Mouse (Mus musculus) MEL (cell line): ENCODE measurements around the gene Gm21988. TPM values are rescaled to one million over a fixed set of nuclear protein-coding genes. Genes with fewer than 3 reads are reported as not detected.

Experiments used
- DNase-seq: peaks from one replicate; pipeline ENCODE4 v3.0.0; 2011; ENCODE audit warnings: low read depth, low spot score
- H3K27ac ChIP-seq: 2 replicates; pipeline ENCODE4 v1.5.1; 2012; ENCODE audit warnings: low read depth, mild to moderate bottlenecking, control low read depth, low read length, moderate library complexity; ENCODE audit not compliant: control insufficient read depth
- H3K27me3 ChIP-seq, 2 experiments: fragments of 150-350 bp in 1 of 2; sonication (generic) in 1 of 2; 2 replicates each; pipeline ENCODE4 v1.6.1; 2012; ENCODE audit warnings: low read length in 2 of 2, mild to moderate bottlenecking in 2 of 2, improper control_type of control experiment in 1 of 2, moderate library complexity in 1 of 2; ENCODE audit not compliant: insufficient read depth in 2 of 2, control insufficient read depth in 1 of 2
- H3K36me3 ChIP-seq, 2 experiments: 2 replicates each; pipeline ENCODE4 v1.6.1; 2012 to 2014; ENCODE audit warnings: low read length in 2 of 2, improper control_type of control experiment in 1 of 2, inconsistent platforms in 1 of 2, mild to moderate bottlenecking in 1 of 2; ENCODE audit not compliant: insufficient read depth in 2 of 2, control insufficient read depth in 1 of 2
- H3K4me1 ChIP-seq, 2 experiments: fragments of 150-350 bp in 1 of 2; sonication (generic) in 1 of 2; 2 replicates each; pipeline ENCODE4 v1.6.1; 2012; ENCODE audit warnings: low read length in 2 of 2, improper control_type of control experiment in 1 of 2, mild to moderate bottlenecking in 1 of 2; ENCODE audit not compliant: insufficient read depth in 2 of 2, control insufficient read depth in 1 of 2
- H3K4me3 ChIP-seq, 2 experiments: fragments of 150-350 bp in 1 of 2; sonication (generic) in 1 of 2; 2 replicates each; pipeline ENCODE4 v1.5.1; 2012; ENCODE audit warnings: low read depth in 2 of 2, low read length in 2 of 2, mild to moderate bottlenecking in 2 of 2, moderate library complexity in 2 of 2, control low read depth in 1 of 2, improper control_type of control experiment in 1 of 2; ENCODE audit not compliant: control insufficient read depth in 1 of 2, insufficient read depth in 1 of 2
- H3K79me2 ChIP-seq: 2 replicates; pipeline ENCODE4 v1.6.1; 2012; ENCODE audit warnings: mild to moderate bottlenecking, low read length, moderate library complexity; ENCODE audit not compliant: control insufficient read depth, poor library complexity, insufficient read depth
- H3K9ac ChIP-seq: 2 replicates; pipeline ENCODE4 v1.6.1; 2012; ENCODE audit warnings: low read depth, mild to moderate bottlenecking, control low read depth, low read length, moderate library complexity; ENCODE audit not compliant: control insufficient read depth, poor library complexity, severe bottlenecking
- H3K9me3 ChIP-seq: fragments of 150-350 bp; sonication (generic); replicated peaks from 2 replicates; pipeline ENCODE4 v1.6.1; 2012; ENCODE audit warnings: mild to moderate bottlenecking, low read length, improper control_type of control experiment, moderate library complexity; ENCODE audit not compliant: insufficient read depth
- CHD1 ChIP-seq: IDR thresholded peaks from 2 replicates; pipeline ENCODE4 v1.6.1; 2012; ENCODE audit warnings: low read depth, mild to moderate bottlenecking, inconsistent platforms, low read length, improper control_type of control experiment
- CHD2 ChIP-seq: IDR thresholded peaks from 2 replicates; pipeline ENCODE4 v1.6.1; 2011; ENCODE audit warnings: low read length, improper control_type of control experiment
- CTCF ChIP-seq, 3 experiments: IDR thresholded peaks in 2 of 3; conservative IDR thresholded peaks in 1 of 3; 2 replicates each; pipeline ENCODE4 v1.5.1; 2011 to 2012; ENCODE audit warnings: low read length in 3 of 3, low read depth in 2 of 3, mild to moderate bottlenecking in 2 of 3, improper control_type of control experiment in 1 of 3, inconsistent platforms in 1 of 3, mixed read lengths in 1 of 3, moderate library complexity in 1 of 3; ENCODE audit not compliant: control insufficient read depth in 1 of 3, insufficient read depth in 1 of 3, poor library complexity in 1 of 3, severe bottlenecking in 1 of 3
- ELF1 ChIP-seq: IDR thresholded peaks from 2 replicates; pipeline ENCODE4 v1.6.1; 2014; ENCODE audit warnings: low read depth, mild to moderate bottlenecking, inconsistent platforms, low read length, improper control_type of control experiment, moderate library complexity
- HCFC1 ChIP-seq: IDR thresholded peaks from 2 replicates; pipeline ENCODE4 v1.6.1; 2012; ENCODE audit warnings: low read depth, mild to moderate bottlenecking, inconsistent platforms, low read length, improper control_type of control experiment, moderate library complexity
- KAT2A ChIP-seq: conservative IDR thresholded peaks from 2 replicates; pipeline ENCODE4 v1.6.1; 2012; ENCODE audit warnings: low read depth, low read length, improper control_type of control experiment, inconsistent platforms
- MAX ChIP-seq: IDR thresholded peaks from 2 replicates; pipeline ENCODE4 v1.6.1; 2011; ENCODE audit warnings: low read length, improper control_type of control experiment
- MYC ChIP-seq: IDR thresholded peaks from 2 replicates; pipeline ENCODE4 v1.6.1; 2011; ENCODE audit warnings: low read depth, mild to moderate bottlenecking, low read length, improper control_type of control experiment, moderate library complexity
- NELFE ChIP-seq: IDR thresholded peaks from 2 replicates; pipeline ENCODE4 v1.6.1; 2011; ENCODE audit warnings: low read depth, low read length, improper control_type of control experiment
- NRF1 ChIP-seq: IDR thresholded peaks from 2 replicates; pipeline ENCODE4 v1.6.1; 2014; ENCODE audit warnings: low read depth, mild to moderate bottlenecking, inconsistent platforms, low read length, improper control_type of control experiment, moderate library complexity; ENCODE audit not compliant: poor library complexity, insufficient read depth, severe bottlenecking
- POLR2A ChIP-seq, 2 experiments: IDR thresholded peaks; 2 replicates each; pipeline ENCODE4 v1.6.1; 2011 to 2012; ENCODE audit warnings: low read length in 2 of 2, mild to moderate bottlenecking in 2 of 2, control low read depth in 1 of 2, improper control_type of control experiment in 1 of 2, low read depth in 1 of 2, moderate library complexity in 1 of 2; ENCODE audit not compliant: control insufficient read depth in 1 of 2, insufficient read depth in 1 of 2, poor library complexity in 1 of 2
- POLR2AphosphoS2 ChIP-seq: IDR thresholded peaks from 2 replicates; pipeline ENCODE4 v1.6.1; 2011; ENCODE audit warnings: low read length, improper control_type of control experiment
- POLR2AphosphoS5 ChIP-seq: IDR thresholded peaks from 2 replicates; pipeline ENCODE4 v1.6.1; 2012; ENCODE audit warnings: low read depth, borderline replicate concordance, mild to moderate bottlenecking, inconsistent platforms, low read length, moderate library complexity, mixed read lengths
- RAD21 ChIP-seq: IDR thresholded peaks from 2 replicates; pipeline ENCODE4 v1.6.1; 2011; ENCODE audit warnings: mild to moderate bottlenecking, low read depth, low read length, improper control_type of control experiment
- SIN3A ChIP-seq: IDR thresholded peaks from 2 replicates; pipeline ENCODE4 v1.6.1; 2012; ENCODE audit warnings: low read length, improper control_type of control experiment, inconsistent platforms
- SMC3 ChIP-seq: IDR thresholded peaks from 2 replicates; pipeline ENCODE4 v1.6.1; 2011; ENCODE audit warnings: low read depth, low read length, improper control_type of control experiment
- TAL1 ChIP-seq: IDR thresholded peaks from 2 replicates; pipeline ENCODE4 v1.6.1; 2012; ENCODE audit warnings: mild to moderate bottlenecking, inconsistent platforms, low read length, moderate library complexity, mixed read lengths
- TCF12 ChIP-seq: IDR thresholded peaks from 2 replicates; pipeline ENCODE4 v1.6.1; 2014; ENCODE audit warnings: low read depth, mild to moderate bottlenecking, inconsistent platforms, low read length, improper control_type of control experiment, moderate library complexity
- UBTF ChIP-seq: IDR thresholded peaks from 2 replicates; pipeline ENCODE4 v1.6.1; 2012; ENCODE audit warnings: low read depth, mild to moderate bottlenecking, inconsistent platforms, low read length, improper control_type of control experiment, moderate library complexity, borderline replicate concordance; ENCODE audit not compliant: insufficient read depth
- USF2 ChIP-seq, 2 experiments: IDR thresholded peaks; 2 replicates each; pipeline ENCODE4 v1.6.1; 2011 to 2012; ENCODE audit warnings: improper control_type of control experiment in 2 of 2, low read length in 2 of 2, borderline replicate concordance in 1 of 2, inconsistent platforms in 1 of 2, low read depth in 1 of 2, mild to moderate bottlenecking in 1 of 2; ENCODE audit not compliant: insufficient read depth in 1 of 2
- ZKSCAN1 ChIP-seq: IDR thresholded peaks from 2 replicates; pipeline ENCODE4 v1.6.1; 2012; ENCODE audit warnings: low read depth, mild to moderate bottlenecking, inconsistent platforms, low read length, improper control_type of control experiment, moderate library complexity
- ZNF384 ChIP-seq: IDR thresholded peaks from 2 replicates; pipeline ENCODE4 v1.6.1; 2012; ENCODE audit warnings: low read depth, mild to moderate bottlenecking, inconsistent platforms, low read length, improper control_type of control experiment
- polyA plus RNA-seq, 2 experiments: library from polyadenylated mRNA; stranded (reverse) in 1 of 2; unstranded in 1 of 2; fragments of >175 nt in 1 of 2; fragments of >200 nt in 1 of 2; gene quantifications; 2 replicates each; pipeline versions ENCODE4 v1.2.1 to v1.2.4; 2012; ENCODE audit warnings: low replicate concordance in 2 of 2, low read depth in 1 of 2; ENCODE audit not compliant: insufficient read length in 2 of 2, insufficient read depth in 1 of 2, missing spikeins in 1 of 2
- total RNA-seq: library from RNA; depleted of rRNA; stranded (reverse); fragments of 300-350 nt; gene quantifications from 2 replicates; pipeline ENCODE4 v1.2.3, GENCODE M21; 2012

Gm21988 gene
- total and polyA plus RNA-seq, 3 experiments, result 3.7 to 4.1 TPM; not detected in 1

- TF ChIP-seq SIN3A, result no peak
- TF ChIP-seq RAD21, result no peak
- TF ChIP-seq CHD1, result no peak
- no peak for TF ChIP-seq KAT2A
- no peak for TF ChIP-seq SMC3
- no peak for TF ChIP-seq POLR2A (IDR thresholded peaks at IDR 0.05; ENCODE audit: control insufficient read depth in 1 of 2, insufficient read depth in 1 of 2, low read depth in 1 of 2, low read length in 2 of 2, poor library complexity in 1 of 2)
- TF ChIP-seq TAL1, result no peak
- no peak for TF ChIP-seq ZKSCAN1
- no peak for TF ChIP-seq CHD2
- TF ChIP-seq POLR2AphosphoS2, result no peak
- no peak for TF ChIP-seq NRF1
- no peak for TF ChIP-seq TCF12
- no peak for TF ChIP-seq MAX
- TF ChIP-seq ZNF384, result no peak
- no peak for TF ChIP-seq ELF1
- TF ChIP-seq NELFE, result no peak
- TF ChIP-seq POLR2AphosphoS5, result no peak
- no peak for TF ChIP-seq CTCF (IDR thresholded peaks at IDR 0.05 in 2 of 3, conservative IDR thresholded peaks at IDR 0.05 in 1 of 3; ENCODE audit: control insufficient read depth in 1 of 3, insufficient read depth in 1 of 3, low read depth in 2 of 3, low read length in 3 of 3, poor library complexity in 1 of 3, severe bottlenecking in 1 of 3)
- no peak for TF ChIP-seq HCFC1
- TF ChIP-seq UBTF, result no peak
- H3K27me3 ChIP-seq, result no peaks in the 10 kb centered on the region
- no peak overlapping the region for H3K27ac ChIP-seq
- H3K4me1 ChIP-seq, result peaks cover 0 to 11% of the 10 kb centered on the region in 2 experiments; a peak in 3 of 4 replicates
- no peak overlapping the region for H3K4me3 ChIP-seq
- no peak overlapping the region for H3K9ac ChIP-seq
- peaks cover 10% of the 10 kb centered on the region for H3K79me2 ChIP-seq
- no peaks in the 10 kb centered on the region for H3K9me3 ChIP-seq
- H3K36me3 ChIP-seq, result peaks cover 0 to 6% of the 10 kb centered on the region in 2 experiments; a peak in 2 of 4 replicates
- DNase-seq, result no peak
These were observed 5.6 kb downstream of the Gm21988 start for GRCm38 (mm10) chr11:70234037-70234436.

- H3K4me1 ChIP-seq, result peaks cover 0 to 11% of the 10 kb centered on the region in 2 experiments; a peak in 2 of 4 replicates
These were observed 6.6 kb downstream of the Gm21988 start for GRCm38 (mm10) chr11:70233016-70233415.

More at GRCm38 (mm10) chr11:70233016-70233415, 6.6 kb downstream of the Gm21988 start:
- DNase-seq, result no peak
- Histone ChIP-seq H3K79me2 (peaks cover 3% of the 10 kb centered on the region; the same call in 1 of the 2 replicates), H3K27ac (no peak overlapping the region), H3K9me3 (no peaks in the 10 kb centered on the region), H3K36me3 (peaks cover 0 to 6% of the 10 kb centered on the region in 2 experiments; a peak in 2 of 4 replicates), H3K9ac (no peak overlapping the region), H3K4me3 (no peak overlapping the region), H3K27me3 (no peaks in the 10 kb centered on the region)
- TF ChIP-seq HCFC1, result no peak
- no peak for TF ChIP-seq USF2 (IDR thresholded peaks at IDR 0.05; ENCODE audit: borderline replicate concordance in 1 of 2, insufficient read depth in 1 of 2, low read depth in 1 of 2, low read length in 2 of 2)
- no peak for TF ChIP-seq TAL1
- TF ChIP-seq MYC, result no peak
